Mouse (Mus musculus) left cerebral cortex, adult 9 months (tissue): ENCODE results near the gene Glb1l2.

ENCODE experiments used
- DNase-seq, 2 experiments: peaks; one replicate each; pipeline ENCODE4 v3.0.0; 2022; ENCODE audit warnings: low spot score in 2 of 2

Glb1l2 gene

GRCm38 (mm10) chr9:26733206-26733891, 72.9 kb downstream of the Glb1l2 start, which contains the start of gene B3gat1:
Gene B3gat1, plus strand, starts transcription at chr9:26733728.
- peak in 1 of 2 experiments; percentile 48 for DNase-seq

- peak in 1 of 2 experiments; percentile 41 for DNase-seq
These were observed 77.7 kb downstream of the Glb1l2 start for GRCm38 (mm10) chr9:26728556-26728955.

- no peak for DNase-seq
These were observed 78.8 kb downstream of the Glb1l2 start for GRCm38 (mm10) chr9:26727445-26727844.

GRCm38 (mm10) chr9:26725709-26726108, 80.6 kb downstream of the Glb1l2 start:
- DNase-seq = no peak

GRCm38 (mm10) chr9:26721771-26722170, 84.5 kb downstream of the Glb1l2 start:
- DNase-seq = no peak

GRCm38 (mm10) chr9:26718388-26718787, 87.9 kb downstream of the Glb1l2 start:
- no peak for DNase-seq
